Mouse (Mus musculus) kidney, postnatal 36 days (tissue): ENCODE results near the gene Kcnip1.

Experiments
- DNase-seq, 2 experiments: peaks; one replicate each; pipeline ENCODE4 v3.0.0; 2021 to 2022; ENCODE audit warnings: mixed read lengths in 2 of 2

Gene Kcnip1

GRCm38 (mm10) chr11:33655861-33656593, 336.9 kb downstream of the Kcnip1 start:
- no peak for DNase-seq

GRCm38 (mm10) chr11:33655221-33655620, 337.7 kb downstream of the Kcnip1 start:
- no peak for DNase-seq

GRCm38 (mm10) chr11:33654485-33654884, 338.5 kb downstream of the Kcnip1 start:
- no peak for DNase-seq

- no peak for DNase-seq
Measured at GRCm38 (mm10) chr11:33649358-33649757, 343.6 kb downstream of the Kcnip1 start.

GRCm38 (mm10) chr11:33637107-33637506, 355.8 kb downstream of the Kcnip1 start:
- no peak for DNase-seq

GRCm38 (mm10) chr11:33627136-33627742, 365.7 kb downstream of the Kcnip1 start:
- DNase-seq: no peak

GRCm38 (mm10) chr11:33614218-33614617, 378.7 kb downstream of the Kcnip1 start:
- DNase-seq: peak; percentile 45 to 77

- DNase-seq: no peak
Measured at GRCm38 (mm10) chr11:33607784-33608183, 385.2 kb downstream of the Kcnip1 start.

GRCm38 (mm10) chr11:33603174-33603573, 389.8 kb downstream of the Kcnip1 start:
- no peak for DNase-seq

GRCm38 (mm10) chr11:33598986-33599385, 394.0 kb downstream of the Kcnip1 start, which contains the start of gene D130052B06Rik:
D130052B06Rik (plus strand) TSS chr11:33599302.
- no peak for DNase-seq

GRCm38 (mm10) chr11:33596655-33597054, 396.3 kb downstream of the Kcnip1 start:
- peak in 1 of 2 experiments; percentile 16 for DNase-seq

- DNase-seq: no peak
Measured at GRCm38 (mm10) chr11:33592826-33593225, 400.1 kb downstream of the Kcnip1 start.

GRCm38 (mm10) chr11:33590771-33591170, 402.2 kb downstream of the Kcnip1 start:
- DNase-seq: no peak

- DNase-seq: no peak
Measured at GRCm38 (mm10) chr11:33586614-33587013, 406.3 kb downstream of the Kcnip1 start.

- no peak for DNase-seq
Measured at GRCm38 (mm10) chr11:33579621-33580020, 413.3 kb downstream of the Kcnip1 start.
